Mouse (Mus musculus): ENCODE measurements around the gene Pink1.

DNA sequence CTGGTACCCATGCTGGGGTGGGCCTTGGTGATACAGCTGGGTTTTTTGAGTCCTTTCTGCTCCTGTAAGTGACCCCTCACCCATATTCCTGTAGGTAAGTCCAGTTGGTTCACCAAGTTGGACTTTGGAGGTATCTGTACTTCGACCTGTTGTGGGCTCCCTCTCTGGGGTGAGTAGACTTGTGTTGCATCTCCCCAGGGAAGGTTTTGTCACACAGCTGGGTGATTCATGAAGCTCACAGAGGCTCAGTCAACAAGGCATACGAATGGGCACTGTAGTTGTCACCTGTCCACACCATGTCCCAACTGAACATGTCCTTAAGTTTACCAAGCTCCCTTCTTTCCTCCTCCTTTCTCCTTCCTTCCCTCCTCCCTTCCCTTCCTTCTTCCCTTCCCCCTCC lies 40.5 kb upstream of the Pink1 start:
- TF ChIP-seq EP300 (IDR thresholded peaks at IDR 0.05; ENCODE audit: low read depth) (no peak), CTCF (IDR thresholded peaks at IDR 0.05; ENCODE audit: low read depth) (no peak)

All from liver, embryonic 14.5 days (tissue).